Mouse (Mus musculus) brown adipose tissue, adult 24 weeks (tissue): ENCODE data around the gene Lpp. TPM values are rescaled to one million over a fixed set of nuclear protein-coding genes. Genes with fewer than 3 reads are reported as not detected.

Experiments
- H3K27ac ChIP-seq: fragments of 200-500 bp; replicated peaks from 2 replicates; pipeline ENCODE4 v1.5.1; 2012; ENCODE audit warnings: low read depth, mild to moderate bottlenecking, low read length
- H3K4me1 ChIP-seq: fragments of 200-500 bp; 2 replicates; pipeline ENCODE4 v1.6.1; 2012; ENCODE audit warnings: low read length, mixed read lengths; ENCODE audit not compliant: control insufficient read depth, insufficient read depth, insufficient read length
- H3K4me3 ChIP-seq: fragments of 200-500 bp; 2 replicates; pipeline ENCODE4 v1.5.1; 2012; ENCODE audit warnings: low read depth, mild to moderate bottlenecking, low read length, moderate library complexity; ENCODE audit not compliant: insufficient read depth
- polyA plus RNA-seq: library from polyadenylated mRNA; stranded (reverse); fragments of >200 nt; gene quantifications from 2 replicates; pipeline ENCODE4 v1.2.4, GENCODE M21; 2012; ENCODE audit not compliant: missing spikeins, insufficient read depth, insufficient read length

The Lpp gene
- polyA plus RNA-seq, 1 experiment: 6.7 TPM

GRCm38 (mm10) chr16:24502295-24502823, 109.1 kb downstream of the Lpp start:
- no peak overlapping the region for H3K27ac ChIP-seq
- H3K4me1 ChIP-seq: peaks cover 7% of the 10 kb centered on the region; the same call in 1 of the 2 replicates
- no peak overlapping the region for H3K4me3 ChIP-seq

- Histone ChIP-seq H3K4me1 (peaks cover 17% of the 10 kb centered on the region), H3K4me3 (no peak overlapping the region), H3K27ac (no peak overlapping the region)
Observed at GRCm38 (mm10) chr16:24504838-24505605, 111.7 kb downstream of the Lpp start.

- Histone ChIP-seq H3K4me1 (peaks cover 18% of the 10 kb centered on the region), H3K27ac (no peak overlapping the region)
Observed at GRCm38 (mm10) chr16:24506237-24506636, 112.9 kb downstream of the Lpp start.

GRCm38 (mm10) chr16:24506740-24507139, 113.4 kb downstream of the Lpp start:
- Histone ChIP-seq H3K27ac (no peak overlapping the region), H3K4me1 (peaks cover 18% of the 10 kb centered on the region), H3K4me3 (no peak overlapping the region)

More at GRCm38 (mm10) chr16:24506237-24506636, 112.9 kb downstream of the Lpp start:
- H3K4me3 ChIP-seq: no peak overlapping the region

GRCm38 (mm10) chr16:24507927-24508540, 114.7 kb downstream of the Lpp start:
- peaks cover 18% of the 10 kb centered on the region for H3K4me1 ChIP-seq
- no peak overlapping the region for H3K4me3 ChIP-seq
- H3K27ac ChIP-seq: no peak overlapping the region

GRCm38 (mm10) chr16:24509100-24509812, 115.9 kb downstream of the Lpp start:
- no peak overlapping the region for H3K4me3 ChIP-seq
- H3K27ac ChIP-seq: no peak overlapping the region
- H3K4me1 ChIP-seq: peaks cover 18% of the 10 kb centered on the region

- Histone ChIP-seq H3K27ac (no peak overlapping the region), H3K4me3 (no peak overlapping the region), H3K4me1 (peaks cover 18% of the 10 kb centered on the region)
Observed at GRCm38 (mm10) chr16:24509813-24510166, 116.5 kb downstream of the Lpp start.

- no peak overlapping the region for H3K27ac ChIP-seq
- H3K4me1 ChIP-seq: peaks cover 21% of the 10 kb centered on the region
- H3K4me3 ChIP-seq: no peak overlapping the region
Observed at GRCm38 (mm10) chr16:24513228-24513627, 119.9 kb downstream of the Lpp start.

GRCm38 (mm10) chr16:24514802-24515727, 121.8 kb downstream of the Lpp start:
- Histone ChIP-seq H3K4me1 (peaks cover 14% of the 10 kb centered on the region), H3K4me3 (no peak overlapping the region), H3K27ac (no peak overlapping the region)

- H3K4me1 ChIP-seq: peaks cover 14% of the 10 kb centered on the region
- H3K4me3 ChIP-seq: no peak overlapping the region
- H3K27ac ChIP-seq: peak overlapping the region; percentile 70
Observed at GRCm38 (mm10) chr16:24516993-24517392, 123.7 kb downstream of the Lpp start.

GRCm38 (mm10) chr16:24517501-24518042, 124.3 kb downstream of the Lpp start:
- H3K27ac ChIP-seq: peak overlapping the region; percentile 70
- H3K4me3 ChIP-seq: no peak overlapping the region
- H3K4me1 ChIP-seq: peaks cover 14% of the 10 kb centered on the region

GRCm38 (mm10) chr16:24518785-24519184, 125.5 kb downstream of the Lpp start:
- Histone ChIP-seq H3K27ac (no peak overlapping the region), H3K4me3 (no peak overlapping the region), H3K4me1 (peaks cover 14% of the 10 kb centered on the region)

- Histone ChIP-seq H3K4me1 (no peaks in the 10 kb centered on the region), H3K27ac (no peak overlapping the region), H3K4me3 (no peak overlapping the region)
Observed at GRCm38 (mm10) chr16:24527219-24527618, 133.9 kb downstream of the Lpp start.

GRCm38 (mm10) chr16:24531681-24532080, 138.4 kb downstream of the Lpp start:
- Histone ChIP-seq H3K27ac (no peak overlapping the region), H3K4me1 (no peaks in the 10 kb centered on the region), H3K4me3 (no peak overlapping the region)
